Mouse (Mus musculus) forebrain, embryonic 10.5 days (tissue): Measurements from ENCODE around the gene Klhl7. TPM values are rescaled to one million over a fixed set of nuclear protein-coding genes. Genes with fewer than 3 reads are reported as not detected.

ENCODE experiments used
- DNase-seq: peaks from one replicate; pipeline ENCODE4 v3.0.0-alpha.2; 2017; ENCODE audit warnings: low spot score; ENCODE audit errors: extremely low spot score
- H3K27ac ChIP-seq: fragments of 300-500 bp; sonication (generic); 2 replicates; pipeline ENCODE4 v1.5.1; 2016; ENCODE audit warnings: mild to moderate bottlenecking
- H3K27me3 ChIP-seq: fragments of 300-500 bp; sonication (generic); 2 replicates; pipeline ENCODE4 v1.6.1; 2016; ENCODE audit warnings: mild to moderate bottlenecking; ENCODE audit not compliant: poor library complexity, severe bottlenecking
- H3K36me3 ChIP-seq: fragments of 300-500 bp; sonication (generic); replicated peaks from 2 replicates; pipeline ENCODE4 v1.6.1; 2016; ENCODE audit warnings: mild to moderate bottlenecking, moderate library complexity
- H3K4me1 ChIP-seq: fragments of 300-500 bp; sonication (generic); 2 replicates; pipeline ENCODE4 v1.6.1; 2016
- H3K4me3 ChIP-seq: fragments of 300-500 bp; sonication (generic); 2 replicates; pipeline ENCODE4 v1.5.1; 2016; ENCODE audit warnings: mild to moderate bottlenecking, moderate library complexity
- H3K9me3 ChIP-seq: fragments of 300-500 bp; sonication (generic); 2 replicates; pipeline ENCODE4 v1.6.1; 2016; ENCODE audit warnings: mild to moderate bottlenecking, moderate library complexity
- WGBS: fragments of 180-500 bp; shearing (Covaris S2); methylation state at CpG from one replicate; pipeline ENCODE4 v1.1.7; 2016; 5-methylcytosine and 5-hydroxymethylcytosine counted together
- polyA plus RNA-seq: library from polyadenylated mRNA; unstranded; fragments of >200 nt; fragmentation: Nextera tagmentation; extraction: Ambion mirVana; gene quantifications from 2 replicates; pipeline ENCODE4 v1.2.1, GENCODE M21; 2016

Klhl7 gene
- polyA plus RNA-seq, 1 experiment from 2014 or later = 87.1 TPM

GRCm38 (mm10) chr5:24156774-24157173, 56.4 kb downstream of the Klhl7 start:
- Histone ChIP-seq H3K36me3 (peaks cover 93% of the 10 kb centered on the region), H3K4me1 (no peaks in the 10 kb centered on the region), H3K9me3 (no peaks in the 10 kb centered on the region), H3K4me3 (no peak overlapping the region), H3K27ac (no peak overlapping the region), H3K27me3 (no peaks in the 10 kb centered on the region)
- no peak for DNase-seq
- WGBS = 96% methylated on average over 6 of the region's 6 CpGs

- under 1% methylated on average over 52 of the region's 52 CpGs for WGBS
- peak within 1 kb of the TSS; percentile 94 for H3K27ac ChIP-seq
- DNase-seq = peak; percentile 97
Measured at GRCm38 (mm10) chr5:24164789-24165445, 64.5 kb downstream of the Klhl7 start, which contains the start of gene Nupl2. Gene Nupl2, plus strand, starts transcription at chr5:24164963.

GRCm38 (mm10) chr5:24167263-24167662, 66.9 kb downstream of the Klhl7 start:
- WGBS = 67% methylated on average over 5 of the region's 5 CpGs
- no peak overlapping the region for H3K27ac ChIP-seq
- no peak for DNase-seq

More at GRCm38 (mm10) chr5:24164789-24165445, 64.5 kb downstream of the Klhl7 start, which contains the start of gene Nupl2:
- Histone ChIP-seq H3K36me3 (peaks cover 43% of the 10 kb centered on the region), H3K9me3 (no peaks in the 10 kb centered on the region), H3K4me1 (peaks cover 18% of the 10 kb centered on the region), H3K27me3 (no peaks in the 10 kb centered on the region), H3K4me3 (peak within 1 kb of the TSS; percentile 91)

GRCm38 (mm10) chr5:24169881-24170280, 69.5 kb downstream of the Klhl7 start:
- H3K4me3 ChIP-seq = no peak overlapping the region
- no peaks in the 10 kb centered on the region for H3K9me3 ChIP-seq
- no peak for DNase-seq
- 95% methylated on average over 6 of the region's 6 CpGs for WGBS
- peaks cover 52% of the 10 kb centered on the region for H3K36me3 ChIP-seq
- no peak overlapping the region for H3K27ac ChIP-seq
- no peaks in the 10 kb centered on the region for H3K27me3 ChIP-seq
- peaks cover 13% of the 10 kb centered on the region for H3K4me1 ChIP-seq

More at GRCm38 (mm10) chr5:24167263-24167662, 66.9 kb downstream of the Klhl7 start:
- H3K4me1 ChIP-seq = peaks cover 18% of the 10 kb centered on the region
- no peaks in the 10 kb centered on the region for H3K9me3 ChIP-seq
- H3K27me3 ChIP-seq = no peaks in the 10 kb centered on the region
- H3K4me3 ChIP-seq = no peak overlapping the region
- peaks cover 39% of the 10 kb centered on the region for H3K36me3 ChIP-seq

GRCm38 (mm10) chr5:24172092-24172491, 71.7 kb downstream of the Klhl7 start:
- H3K36me3 ChIP-seq = peaks cover 67% of the 10 kb centered on the region
- H3K27ac ChIP-seq = no peak overlapping the region
- H3K4me3 ChIP-seq = no peak overlapping the region
- no peaks in the 10 kb centered on the region for H3K27me3 ChIP-seq
- H3K9me3 ChIP-seq = no peaks in the 10 kb centered on the region
- no peaks in the 10 kb centered on the region for H3K4me1 ChIP-seq
- DNase-seq = no peak

- Histone ChIP-seq H3K27ac (no peak overlapping the region), H3K27me3 (no peaks in the 10 kb centered on the region), H3K4me1 (no peaks in the 10 kb centered on the region), H3K36me3 (peaks cover 79% of the 10 kb centered on the region), H3K4me3 (no peak overlapping the region), H3K9me3 (peaks cover 7% of the 10 kb centered on the region; the same call in 1 of the 2 replicates)
- WGBS = 97% methylated on average over 16 of the region's 16 CpGs
- DNase-seq = no peak
Measured at GRCm38 (mm10) chr5:24181514-24182295, 81.3 kb downstream of the Klhl7 start.

GRCm38 (mm10) chr5:24182296-24182734, 81.9 kb downstream of the Klhl7 start:
- peaks cover 7% of the 10 kb centered on the region; the same call in 1 of the 2 replicates for H3K9me3 ChIP-seq
- WGBS = 94% methylated on average over 9 of the region's 9 CpGs
- no peak overlapping the region for H3K4me3 ChIP-seq
- H3K36me3 ChIP-seq = peaks cover 78% of the 10 kb centered on the region
- DNase-seq = no peak
- H3K27ac ChIP-seq = no peak overlapping the region
- no peaks in the 10 kb centered on the region for H3K27me3 ChIP-seq
- H3K4me1 ChIP-seq = no peaks in the 10 kb centered on the region

GRCm38 (mm10) chr5:24183096-24183495, 82.7 kb downstream of the Klhl7 start:
- Histone ChIP-seq H3K36me3 (peaks cover 70% of the 10 kb centered on the region), H3K4me1 (no peaks in the 10 kb centered on the region), H3K27ac (no peak overlapping the region), H3K4me3 (no peak overlapping the region), H3K9me3 (peaks cover 7% of the 10 kb centered on the region; the same call in 1 of the 2 replicates), H3K27me3 (no peaks in the 10 kb centered on the region)
- no peak for DNase-seq
- WGBS = 92% methylated on average over 6 of the region's 6 CpGs

GRCm38 (mm10) chr5:24184011-24184410, 83.6 kb downstream of the Klhl7 start:
- DNase-seq = no peak
- H3K27me3 ChIP-seq = no peaks in the 10 kb centered on the region
- WGBS = 92% methylated on average over 5 of the region's 5 CpGs
- H3K4me3 ChIP-seq = no peak overlapping the region
- H3K27ac ChIP-seq = no peak overlapping the region
- H3K4me1 ChIP-seq = no peaks in the 10 kb centered on the region
- peaks cover 62% of the 10 kb centered on the region for H3K36me3 ChIP-seq
- peaks cover 7% of the 10 kb centered on the region; the same call in 1 of the 2 replicates for H3K9me3 ChIP-seq

- peaks cover 31% of the 10 kb centered on the region for H3K36me3 ChIP-seq
- H3K9me3 ChIP-seq = peaks cover 7% of the 10 kb centered on the region; the same call in 1 of the 2 replicates
- no peak overlapping the region for H3K4me3 ChIP-seq
- H3K27me3 ChIP-seq = no peaks in the 10 kb centered on the region
- 0 out of 2 replicates have a peak, but pooled peaks cover 4% of the 10 kb centered on the region for H3K4me1 ChIP-seq
- no peak for DNase-seq
- no peak overlapping the region for H3K27ac ChIP-seq
- 82% methylated on average over 4 of the region's 4 CpGs for WGBS
Measured at GRCm38 (mm10) chr5:24188476-24188875, 88.1 kb downstream of the Klhl7 start.

GRCm38 (mm10) chr5:24191821-24192220, 91.4 kb downstream of the Klhl7 start:
- DNase-seq = no peak
- H3K27ac ChIP-seq = no peak overlapping the region
- H3K27me3 ChIP-seq = no peaks in the 10 kb centered on the region
- no peak overlapping the region for H3K4me3 ChIP-seq
- H3K36me3 ChIP-seq = peaks cover 3% of the 10 kb centered on the region
- H3K9me3 ChIP-seq = no peaks in the 10 kb centered on the region; the same call in 1 of the 2 replicates
- 91% methylated on average over 2 of the region's 2 CpGs for WGBS
- 0 out of 2 replicates have a peak, but pooled peaks cover 4% of the 10 kb centered on the region for H3K4me1 ChIP-seq

- WGBS = 84% methylated on average over 4 of the region's 4 CpGs
- Histone ChIP-seq H3K4me1 (peaks cover 11% of the 10 kb centered on the region; the same call in 1 of the 2 replicates), H3K4me3 (no peak overlapping the region), H3K27ac (no peak overlapping the region), H3K27me3 (no peaks in the 10 kb centered on the region), H3K36me3 (no peaks in the 10 kb centered on the region), H3K9me3 (no peaks in the 10 kb centered on the region)
- no peak for DNase-seq
Measured at GRCm38 (mm10) chr5:24201006-24201405, 100.6 kb downstream of the Klhl7 start.

GRCm38 (mm10) chr5:24202492-24202891, 102.1 kb downstream of the Klhl7 start:
- H3K4me1 ChIP-seq = peaks cover 11% of the 10 kb centered on the region; the same call in 1 of the 2 replicates
- no peaks in the 10 kb centered on the region for H3K36me3 ChIP-seq
- no peaks in the 10 kb centered on the region for H3K9me3 ChIP-seq
- H3K4me3 ChIP-seq = no peak overlapping the region
- 65% methylated on average over 5 of the region's 5 CpGs for WGBS
- H3K27ac ChIP-seq = no peak overlapping the region
- no peak for DNase-seq
- no peaks in the 10 kb centered on the region for H3K27me3 ChIP-seq
